Mouse (Mus musculus) macrophage (primary cell): ENCODE data around the gene Miip. TPM values are rescaled to one million over a fixed set of nuclear protein-coding genes. Genes with fewer than 3 reads are reported as not detected.
A peak's percentile ranks its signal among the peaks of the same experiment; 100 is the strongest.
"Not testable (repeated sequence)": the region's sequence is repeated elsewhere in the genome, so short reads cannot be mapped to it uniquely, and the experiment has no call there.

Experiments
- H3K27ac ChIP-seq: fragments of 350-480 bp; formaldehyde crosslinking; 2 replicates; pipeline ENCODE4 v1.9.0; 2021
- H3K36me3 ChIP-seq: fragments of 350-480 bp; formaldehyde crosslinking; 2 replicates; pipeline ENCODE4 v1.9.0; 2021; ENCODE audit errors: inconsistent target
- H3K4me3 ChIP-seq: fragments of 350-480 bp; formaldehyde crosslinking; 2 replicates; pipeline ENCODE4 v1.9.0; 2021; ENCODE audit errors: inconsistent target
- H3K79me2 ChIP-seq: fragments of 350-480 bp; formaldehyde crosslinking; 2 replicates; pipeline ENCODE4 v1.9.0; 2021; ENCODE audit errors: inconsistent target
- WGBS: methylation state at CpG from one replicate; pipeline ENCODE4 v1.1.7; 2026; ENCODE audit warnings: inconsistent platforms; ENCODE audit not compliant: missing documents; 5-methylcytosine and 5-hydroxymethylcytosine counted together
- polyA plus RNA-seq: library from polyadenylated mRNA; stranded (reverse); fragments of 250-400 nt; gene quantifications from 3 replicates; pipeline ENCODE4 v1.2.4, GENCODE M21; 2018; ENCODE audit warnings: inconsistent platforms

The Miip gene
- polyA plus RNA-seq, 1 experiment from 2014 or later, result 11.0 TPM

DNA sequence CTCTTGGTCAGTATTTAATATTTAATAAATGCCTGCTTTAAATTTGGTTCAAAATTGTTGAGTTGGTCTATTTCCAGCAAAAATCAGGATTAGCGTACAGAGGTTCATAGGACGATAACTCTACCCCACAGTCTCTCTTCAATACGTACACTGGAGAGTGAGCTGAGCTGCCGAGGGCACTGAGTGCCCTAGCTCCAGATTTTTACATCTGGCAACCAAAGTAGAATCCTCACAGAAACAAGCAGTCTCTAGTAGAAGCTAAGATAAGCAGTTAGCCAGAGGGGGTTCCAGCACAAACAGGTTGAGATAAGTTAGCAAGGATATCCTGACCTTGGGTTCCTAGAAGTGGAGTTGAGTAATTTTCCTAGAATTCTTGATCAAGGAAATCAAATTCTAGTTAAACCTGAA, 20.0 kb downstream of the Miip start:
- peaks cover 46% of the 10 kb centered on the region for H3K79me2 ChIP-seq
- H3K36me3 ChIP-seq, result peaks cover 3% of the 10 kb centered on the region; the same call in 1 of the 2 replicates
- H3K4me3 ChIP-seq, result peak overlapping the region; percentile 99
- WGBS, result 2% methylated on average over 4 of the region's 4 CpGs
- H3K27ac ChIP-seq, result peak overlapping the region; percentile 75

DNA sequence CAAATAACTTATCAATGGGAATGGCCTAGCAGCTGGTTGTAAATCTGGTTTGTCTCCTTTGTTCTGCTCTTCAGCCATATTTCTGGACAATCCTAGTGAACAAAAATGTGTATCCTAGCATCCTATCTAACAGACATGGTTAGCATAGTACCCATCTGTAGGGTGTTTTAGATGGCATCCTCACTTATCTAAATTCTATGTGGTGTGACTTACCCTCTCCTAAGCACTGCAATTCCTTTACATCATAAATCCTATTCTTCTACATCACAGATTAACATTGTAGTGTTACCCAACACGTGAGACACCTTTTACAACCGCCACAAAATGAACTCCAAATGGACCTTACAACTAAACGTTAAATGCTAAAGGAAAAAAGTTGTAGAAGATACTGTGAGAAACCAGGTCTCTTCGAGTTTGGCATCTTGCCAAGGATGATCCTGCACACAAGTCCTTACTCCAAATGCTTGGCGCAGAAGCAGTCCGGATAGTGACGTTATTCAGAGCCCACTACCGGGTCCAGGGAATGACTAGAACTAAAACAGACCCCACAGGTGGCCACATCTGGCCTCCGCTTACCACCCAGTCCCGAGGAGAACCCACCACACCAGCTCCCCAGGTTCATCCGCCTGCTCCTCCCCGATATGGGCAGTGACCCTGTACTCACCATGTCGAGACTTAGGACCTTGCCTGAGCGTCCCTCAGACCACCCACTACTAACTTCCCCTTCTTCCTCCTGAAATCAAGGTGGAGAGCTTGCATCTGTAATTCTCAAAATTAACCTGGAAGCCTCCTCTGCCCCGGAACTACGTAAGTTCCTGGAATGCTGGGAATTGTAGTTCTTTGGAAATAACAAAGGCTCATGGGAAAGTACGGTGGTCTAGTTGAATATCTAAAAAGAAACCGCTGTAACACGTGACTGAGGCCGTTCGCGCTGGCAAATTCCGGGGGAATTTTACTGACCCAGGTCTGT, 20.7 kb downstream of the Miip start, which contains the start of gene Zfp933:
Zfp933 (minus strand) TSS at position 753 of the 970 bp plus-strand sequence.
- Histone ChIP-seq H3K79me2 (peaks cover 53% of the 10 kb centered on the region), H3K4me3 (peak within 1 kb of the TSS; percentile 99), H3K27ac (peak within 1 kb of the TSS; percentile 75), H3K36me3 (peaks cover 7% of the 10 kb centered on the region; the same call in 1 of the 2 replicates)
- 2% methylated on average over 23 of the region's 23 CpGs for WGBS

- Histone ChIP-seq H3K36me3 (peaks cover 18% of the 10 kb centered on the region; the same call in 1 of the 2 replicates), H3K79me2 (peaks cover 58% of the 10 kb centered on the region), H3K27ac (no peak overlapping the region), H3K4me3 (no peak overlapping the region)
- WGBS, result 90% methylated on average over 2 of the region's 3 CpGs
These were observed 25.7 kb downstream of the Miip start for GRCm38 (mm10) chr4:147842871-147843270.

DNA sequence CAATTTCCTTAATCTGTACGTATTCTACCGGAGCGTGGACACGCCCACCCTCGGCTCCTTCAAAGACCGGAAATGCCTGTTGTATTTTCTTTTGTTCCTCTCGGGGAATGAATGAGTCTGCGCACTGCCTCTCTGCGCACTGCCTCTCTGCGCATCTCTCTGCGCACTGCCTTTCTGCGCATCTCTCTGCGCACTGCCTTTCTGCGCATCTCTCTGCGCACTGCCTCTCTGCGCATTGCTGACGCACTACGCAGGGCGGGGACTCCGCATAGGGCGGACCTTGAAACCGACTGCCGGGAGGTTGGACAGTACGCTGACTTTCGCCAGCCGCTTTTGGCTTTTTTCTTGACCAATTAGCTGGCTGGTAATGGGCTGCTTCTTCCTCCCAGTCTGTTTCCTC, 29.3 kb downstream of the Miip start:
- no CpG with 5 or more reads among the region's 26 CpGs for WGBS
- H3K4me3 ChIP-seq, H3K27ac ChIP-seq: not testable (repeated sequence)
- H3K79me2 ChIP-seq, result peaks cover 22% of the 10 kb centered on the region
- peaks cover 14% of the 10 kb centered on the region; the same call in 1 of the 2 replicates for H3K36me3 ChIP-seq

- 96% methylated on average over 4 of the region's 4 CpGs for WGBS
- Histone ChIP-seq H3K36me3 (peaks cover 39% of the 10 kb centered on the region), H3K27ac (no peak overlapping the region), H3K79me2 (no peaks in the 10 kb centered on the region), H3K4me3 (no peak overlapping the region)
These were observed 44.2 kb downstream of the Miip start for GRCm38 (mm10) chr4:147824389-147824788.

- H3K36me3 ChIP-seq, result peaks cover 11% of the 10 kb centered on the region
- H3K79me2 ChIP-seq, H3K4me3 ChIP-seq, H3K27ac ChIP-seq: not testable (repeated sequence)
- WGBS, result 83% methylated on average over 3 of the region's 3 CpGs
These were observed 47.2 kb downstream of the Miip start for GRCm38 (mm10) chr4:147821414-147821813.

DNA sequence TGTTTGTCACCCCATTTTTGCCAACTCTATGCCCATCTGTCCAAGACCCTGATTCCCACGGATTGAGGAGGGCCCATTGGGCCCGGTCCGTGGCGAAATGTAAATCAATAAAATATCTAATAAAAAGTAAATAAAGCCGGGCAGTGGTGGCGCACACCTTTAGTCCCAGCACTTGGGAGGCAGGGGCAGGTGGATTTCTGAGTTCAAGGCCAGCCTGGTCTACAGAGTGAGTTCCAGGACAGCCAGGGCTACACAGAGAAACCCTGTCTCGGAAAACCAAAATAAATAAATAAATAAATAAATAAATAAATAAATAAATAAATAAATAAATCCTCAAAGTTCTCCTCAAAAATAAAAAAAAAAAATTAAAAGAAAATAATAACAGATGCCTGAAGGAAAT, 49.0 kb downstream of the Miip start:
- not testable (repeated sequence) for H3K79me2 ChIP-seq, H3K27ac ChIP-seq, H3K36me3 ChIP-seq, H3K4me3 ChIP-seq
- 82% methylated on average over 6 of the region's 7 CpGs for WGBS

GRCm38 (mm10) chr4:147814592-147815167, 53.9 kb downstream of the Miip start:
- H3K36me3 ChIP-seq, result no peaks in the 10 kb centered on the region
- H3K27ac ChIP-seq, result no peak overlapping the region
- H3K4me3 ChIP-seq, result no peak overlapping the region
- WGBS, result 80% methylated on average over 2 of the region's 2 CpGs
- no peaks in the 10 kb centered on the region for H3K79me2 ChIP-seq

- Histone ChIP-seq H3K36me3 (no peaks in the 10 kb centered on the region), H3K4me3 (no peak overlapping the region), H3K79me2 (peaks cover 10% of the 10 kb centered on the region), H3K27ac (no peak overlapping the region)
- 63% methylated on average over 5 of the region's 5 CpGs for WGBS
These were observed 55.3 kb downstream of the Miip start for GRCm38 (mm10) chr4:147813249-147813765.

Other genes starting within 250 kb of the Miip start
- gene Zfp979, start 226.3 kb downstream of the Miip start, polyA plus RNA-seq, result 0.29 to 1.7 TPM (median 1.1 TPM) in 3 replicates
- gene Zfp534, start 166.3 kb downstream of the Miip start, polyA plus RNA-seq, result not detected in 3 replicates
- gene Zfp984, start 59.0 kb downstream of the Miip start, polyA plus RNA-seq, result 34.1 to 102 TPM (median 34.9 TPM) in 3 replicates
- gene Zfp933, start 20.4 kb downstream of the Miip start, polyA plus RNA-seq, result 5.4 to 7.7 TPM (median 5.8 TPM) in 3 replicates
- gene Fv1, start 163 bp upstream of the Miip start, polyA plus RNA-seq, result 0.62 to 2.3 TPM (median 0.75 TPM) in 3 replicates
- gene Mfn2, start 35.9 kb upstream of the Miip start, polyA plus RNA-seq, result 28.8 to 35.7 TPM (median 29.8 TPM) in 3 replicates
- gene Plod1, start 68.0 kb upstream of the Miip start, polyA plus RNA-seq, result 144 to 203 TPM (median 190 TPM) in 3 replicates
- 39.1 to 67.9 TPM (median 59.0 TPM) in 3 replicates for gene 2510039O18Rik, start 72.1 kb upstream of the Miip start, polyA plus RNA-seq
- gene Nppb, start 117.0 kb upstream of the Miip start, polyA plus RNA-seq, result not detected in 3 replicates
- not detected in 3 replicates for gene Nppa, start 131.9 kb upstream of the Miip start, polyA plus RNA-seq
- 9.4 to 11.3 TPM (median 9.5 TPM) in 3 replicates for gene Clcn6, start 170.0 kb upstream of the Miip start, polyA plus RNA-seq
- gene Mthfr, start 170.3 kb upstream of the Miip start, polyA plus RNA-seq, result 23.2 to 110 TPM (median 45.0 TPM) in 3 replicates
- 19.8 to 35.9 TPM (median 33.6 TPM) in 3 replicates for gene Agtrap, start 219.2 kb upstream of the Miip start, polyA plus RNA-seq